Mouse (Mus musculus) forebrain, embryonic 15.5 days (tissue): ENCODE results near the gene Gm10135. TPM values are rescaled to one million over a fixed set of nuclear protein-coding genes. Genes with fewer than 3 reads are reported as not detected.
A peak's percentile ranks its signal among the peaks of the same experiment; 100 is the strongest.

Experiments used
- ATAC-seq: fragments of 200-750 bp; cut with Nextera tagmentation; replicated peaks from 2 replicates; pipeline ENCODE4 v1.8.0; 2017; ENCODE audit warnings: mild to moderate bottlenecking, moderate TSS enrichment, moderate library complexity
- H3K27ac ChIP-seq: fragments of 300-500 bp; sonication (generic); replicated peaks from 2 replicates; pipeline ENCODE4 v1.5.1; 2015; ENCODE audit warnings: mild to moderate bottlenecking, inconsistent platforms
- H3K27me3 ChIP-seq: fragments of 300-500 bp; sonication (generic); 2 replicates; pipeline ENCODE4 v1.6.1; 2015; ENCODE audit warnings: inconsistent platforms
- H3K36me3 ChIP-seq: fragments of 300-500 bp; sonication (generic); 2 replicates; pipeline ENCODE4 v1.6.1; 2015; ENCODE audit warnings: mild to moderate bottlenecking, inconsistent platforms
- H3K4me1 ChIP-seq: fragments of 300-500 bp; sonication (generic); 2 replicates; pipeline ENCODE4 v1.6.1; 2015; ENCODE audit warnings: inconsistent platforms
- H3K4me2 ChIP-seq: fragments of 300-500 bp; sonication (generic); replicated peaks from 2 replicates; pipeline ENCODE4 v1.6.1; 2015; ENCODE audit warnings: mild to moderate bottlenecking, inconsistent platforms
- H3K4me3 ChIP-seq: fragments of 300-500 bp; sonication (generic); 2 replicates; pipeline ENCODE4 v1.5.1; 2015; ENCODE audit warnings: mild to moderate bottlenecking, inconsistent platforms
- H3K9ac ChIP-seq: fragments of 300-500 bp; sonication (generic); replicated peaks from 2 replicates; pipeline ENCODE4 v1.6.1; 2015; ENCODE audit warnings: mild to moderate bottlenecking, inconsistent platforms
- H3K9me3 ChIP-seq: fragments of 300-500 bp; sonication (generic); 2 replicates; pipeline ENCODE4 v1.6.1; 2016; ENCODE audit warnings: inconsistent platforms
- WGBS: fragments of 180-500 bp; shearing (Covaris S2); methylation state at CpG from one replicate; pipeline ENCODE4 v1.1.7; 2015; ENCODE audit warnings: mixed read lengths; 5-methylcytosine and 5-hydroxymethylcytosine counted together
- polyA plus RNA-seq: library from polyadenylated mRNA; unstranded; fragments of >200 nt; fragmentation: Nextera tagmentation; extraction: Ambion mirVana; gene quantifications from 2 replicates; pipeline ENCODE4 v1.2.1, GENCODE M21; 2015

Gm10135 gene
- polyA plus RNA-seq, 1 experiment from 2014 or later = not detected

GRCm38 (mm10) chr5:72995379-72995778 is 20.9 kb upstream of the Gm10135 start:
- H3K4me2 ChIP-seq = no peak overlapping the region
- no peak overlapping the region for H3K4me3 ChIP-seq
- peaks cover 8% of the 10 kb centered on the region for H3K4me1 ChIP-seq
- 28% methylated on average over 10 of the region's 10 CpGs for WGBS
- no peak overlapping the region for H3K27ac ChIP-seq
- peak; percentile 48; the same call in 1 of the 2 replicates for ATAC-seq
- no peaks in the 10 kb centered on the region for H3K9me3 ChIP-seq
- H3K36me3 ChIP-seq = no peaks in the 10 kb centered on the region
- H3K9ac ChIP-seq = no peak overlapping the region
- no peaks in the 10 kb centered on the region for H3K27me3 ChIP-seq

DNA sequence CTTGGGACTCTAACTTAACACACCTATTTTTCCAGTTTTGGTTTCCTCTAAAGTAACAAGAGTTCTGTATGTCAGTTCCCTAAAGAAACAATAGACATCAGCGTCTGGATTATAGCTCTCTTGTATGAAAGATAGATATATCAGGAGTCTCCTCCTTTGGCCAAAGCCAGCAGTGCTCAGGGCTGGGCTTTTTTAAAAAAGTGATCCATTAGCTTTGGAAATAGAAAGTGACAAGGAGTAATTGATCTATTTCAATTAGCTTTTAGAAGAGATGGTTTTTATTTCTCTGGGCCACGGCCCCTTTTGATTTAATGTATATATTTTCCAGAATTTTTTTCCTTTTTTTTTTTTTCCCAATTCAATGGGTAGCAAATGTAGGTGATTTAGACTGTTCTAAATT is 20.4 kb upstream of the Gm10135 start:
- Histone ChIP-seq H3K9ac (no peak overlapping the region), H3K4me1 (peaks cover 10% of the 10 kb centered on the region), H3K27me3 (no peaks in the 10 kb centered on the region), H3K4me3 (no peak overlapping the region), H3K36me3 (no peaks in the 10 kb centered on the region), H3K27ac (no peak overlapping the region), H3K9me3 (no peaks in the 10 kb centered on the region), H3K4me2 (no peak overlapping the region)
- WGBS = 65% methylated on average over 2 of the region's 2 CpGs
- ATAC-seq = no peak

GRCm38 (mm10) chr5:72994424-72994823 is 19.9 kb upstream of the Gm10135 start:
- peaks cover 14% of the 10 kb centered on the region for H3K4me1 ChIP-seq

GRCm38 (mm10) chr5:72992474-72992873 is 18.0 kb upstream of the Gm10135 start:
- H3K4me3 ChIP-seq = no peak overlapping the region
- H3K4me2 ChIP-seq = no peak overlapping the region
- H3K27me3 ChIP-seq = no peaks in the 10 kb centered on the region
- no peaks in the 10 kb centered on the region for H3K9me3 ChIP-seq
- peaks cover 14% of the 10 kb centered on the region for H3K4me1 ChIP-seq
- no peak overlapping the region for H3K9ac ChIP-seq
- no peak for ATAC-seq
- H3K27ac ChIP-seq = no peak overlapping the region
- no peaks in the 10 kb centered on the region for H3K36me3 ChIP-seq
- WGBS = 79% methylated on average over 1 of the region's 1 CpGs

More at GRCm38 (mm10) chr5:72994424-72994823, 19.9 kb upstream of the Gm10135 start:
- ATAC-seq = no peak
- 29% methylated on average over 8 of the region's 8 CpGs for WGBS
- Histone ChIP-seq H3K27ac (no peak overlapping the region), H3K9ac (no peak overlapping the region), H3K9me3 (no peaks in the 10 kb centered on the region), H3K36me3 (no peaks in the 10 kb centered on the region), H3K27me3 (no peaks in the 10 kb centered on the region), H3K4me2 (no peak overlapping the region), H3K4me3 (no peak overlapping the region)

GRCm38 (mm10) chr5:72989756-72990155 is 15.3 kb upstream of the Gm10135 start:
- no peaks in the 10 kb centered on the region for H3K36me3 ChIP-seq
- no peak overlapping the region for H3K4me2 ChIP-seq
- H3K4me1 ChIP-seq = peaks cover 10% of the 10 kb centered on the region; the same call in 1 of the 2 replicates
- no peak for ATAC-seq
- no peak overlapping the region for H3K27ac ChIP-seq
- no peaks in the 10 kb centered on the region for H3K27me3 ChIP-seq
- no peak overlapping the region for H3K9ac ChIP-seq
- H3K4me3 ChIP-seq = no peak overlapping the region
- H3K9me3 ChIP-seq = no peaks in the 10 kb centered on the region
- WGBS = 23% methylated on average over 8 of the region's 8 CpGs

DNA sequence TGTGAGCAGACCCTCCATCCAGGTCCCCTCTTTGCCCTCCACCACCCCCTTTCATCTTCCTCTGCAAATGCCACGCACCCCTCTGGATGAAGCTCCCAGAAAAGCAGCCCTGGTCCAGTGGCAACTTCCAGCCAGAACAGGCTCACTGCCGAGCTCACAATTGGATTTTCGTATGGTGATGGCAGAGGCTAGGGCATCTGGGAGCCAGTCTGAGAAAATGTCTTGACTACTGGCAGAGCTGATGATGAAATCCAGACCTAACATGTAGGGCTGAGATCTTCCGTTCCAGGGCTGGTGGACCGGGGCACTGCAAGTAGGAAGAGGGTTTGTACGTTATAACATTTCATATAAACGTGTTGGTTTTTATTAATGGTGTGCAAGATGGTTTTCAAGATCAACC is 13.3 kb upstream of the Gm10135 start:
- no peak overlapping the region for H3K9ac ChIP-seq
- H3K27me3 ChIP-seq = no peaks in the 10 kb centered on the region
- WGBS = 94% methylated on average over 7 of the region's 7 CpGs
- no peak for ATAC-seq
- H3K36me3 ChIP-seq = no peaks in the 10 kb centered on the region
- no peak overlapping the region for H3K4me3 ChIP-seq
- no peak overlapping the region for H3K4me2 ChIP-seq
- H3K4me1 ChIP-seq = 0 out of 2 replicates have a peak, but pooled peaks cover 6% of the 10 kb centered on the region
- H3K27ac ChIP-seq = no peak overlapping the region
- H3K9me3 ChIP-seq = no peaks in the 10 kb centered on the region

DNA sequence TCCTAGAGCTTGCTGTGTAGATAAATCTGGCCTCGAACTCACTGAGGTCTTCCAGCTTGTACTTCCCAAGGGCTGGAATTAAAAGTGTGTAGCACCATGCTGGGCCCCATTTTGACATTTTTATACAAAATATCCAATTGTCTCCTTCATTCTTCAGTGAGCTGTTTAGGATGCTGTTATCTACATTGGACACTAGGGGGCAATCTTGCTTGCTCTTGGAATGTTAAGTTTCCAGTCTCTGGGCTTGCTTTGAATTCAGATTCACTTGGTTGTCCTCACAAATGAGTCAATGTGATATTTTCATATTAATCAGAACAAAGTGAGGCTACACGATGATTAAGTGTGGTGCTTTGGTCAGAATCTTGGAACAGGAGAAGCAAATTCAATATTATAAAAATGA is 9.6 kb upstream of the Gm10135 start:
- ATAC-seq = no peak; the same call in 1 of the 2 replicates
- no peak overlapping the region for H3K27ac ChIP-seq
- 5% methylated on average over 2 of the region's 2 CpGs for WGBS

GRCm38 (mm10) chr5:72976539-72976938 is 2.0 kb upstream of the Gm10135 start:
- no peaks in the 10 kb centered on the region for H3K27me3 ChIP-seq
- no peak overlapping the region for H3K9ac ChIP-seq
- no peak for ATAC-seq
- H3K27ac ChIP-seq = no peak overlapping the region
- no peaks in the 10 kb centered on the region for H3K9me3 ChIP-seq
- peaks cover 32% of the 10 kb centered on the region for H3K36me3 ChIP-seq
- H3K4me2 ChIP-seq = no peak overlapping the region
- H3K4me3 ChIP-seq = no peak overlapping the region
- H3K4me1 ChIP-seq = no peaks in the 10 kb centered on the region
- WGBS = 79% methylated on average over 4 of the region's 4 CpGs

More for the DNA sequence above, 9.6 kb upstream of the Gm10135 start:
- H3K4me3 ChIP-seq = no peak overlapping the region
- H3K36me3 ChIP-seq = peaks cover 9% of the 10 kb centered on the region; the same call in 1 of the 2 replicates
- no peaks in the 10 kb centered on the region for H3K4me1 ChIP-seq
- H3K27me3 ChIP-seq = no peaks in the 10 kb centered on the region
- H3K9ac ChIP-seq = no peak overlapping the region
- no peak overlapping the region for H3K4me2 ChIP-seq
- no peaks in the 10 kb centered on the region for H3K9me3 ChIP-seq

DNA sequence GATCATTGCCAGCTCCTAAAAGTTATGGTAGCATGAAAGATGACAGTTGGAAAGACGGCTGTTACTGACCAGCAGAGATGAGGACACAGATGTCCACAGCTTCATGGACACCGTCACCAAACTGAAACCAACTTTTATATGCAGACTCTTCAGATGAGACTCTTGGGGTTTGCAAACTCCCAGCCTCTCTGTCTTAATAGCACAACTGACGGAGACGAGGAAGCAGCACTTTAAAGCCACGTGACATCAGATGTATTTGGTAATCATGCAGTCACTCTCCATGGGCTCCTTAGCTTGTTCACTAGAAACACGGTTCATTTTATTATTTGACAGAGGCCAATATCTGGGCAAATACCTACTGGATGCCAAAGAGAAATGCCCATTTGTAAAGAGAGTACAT is 1.5 kb upstream of the Gm10135 start:
- Histone ChIP-seq H3K36me3 (peaks cover 32% of the 10 kb centered on the region), H3K9me3 (no peaks in the 10 kb centered on the region), H3K4me3 (no peak overlapping the region), H3K27me3 (no peaks in the 10 kb centered on the region), H3K27ac (no peak overlapping the region), H3K4me2 (no peak overlapping the region), H3K4me1 (no peaks in the 10 kb centered on the region), H3K9ac (no peak overlapping the region)
- 93% methylated on average over 6 of the region's 6 CpGs for WGBS
- no peak for ATAC-seq

- Histone ChIP-seq H3K36me3 (peaks cover 27% of the 10 kb centered on the region), H3K27ac (no peak overlapping the region)
These were observed 1.6 kb downstream of the Gm10135 start for GRCm38 (mm10) chr5:72972934-72973333.

DNA sequence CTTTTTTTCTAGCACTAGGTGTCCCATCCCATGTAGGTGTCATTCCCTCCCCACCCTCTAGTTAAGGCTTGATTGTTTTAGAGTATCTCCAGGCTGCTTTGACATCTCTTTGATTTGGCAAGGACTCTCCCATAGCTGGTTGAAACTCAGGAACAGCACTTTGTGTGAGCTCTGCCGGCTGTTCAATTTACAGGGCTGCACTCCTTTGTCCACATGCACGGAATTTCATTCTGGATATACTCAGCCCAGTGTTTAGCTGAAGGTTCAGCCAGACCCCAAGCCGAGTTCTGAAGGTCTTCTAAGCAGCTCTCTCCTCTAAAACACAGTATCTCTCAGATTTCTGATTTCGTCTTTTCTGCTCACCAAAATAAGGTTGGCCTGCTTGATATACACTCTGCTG is 2.1 kb downstream of the Gm10135 start:
- H3K9ac ChIP-seq = no peak overlapping the region
- no peak overlapping the region for H3K4me2 ChIP-seq
- H3K4me1 ChIP-seq = no peaks in the 10 kb centered on the region
- H3K36me3 ChIP-seq = peaks cover 27% of the 10 kb centered on the region
- 53% methylated on average over 4 of the region's 4 CpGs for WGBS
- ATAC-seq = no peak
- no peaks in the 10 kb centered on the region for H3K27me3 ChIP-seq
- H3K4me3 ChIP-seq = no peak overlapping the region
- H3K9me3 ChIP-seq = no peaks in the 10 kb centered on the region
- H3K27ac ChIP-seq = no peak overlapping the region

More at GRCm38 (mm10) chr5:72972934-72973333, 1.6 kb downstream of the Gm10135 start:
- 42% methylated on average over 5 of the region's 5 CpGs for WGBS
- Histone ChIP-seq H3K4me3 (no peak overlapping the region), H3K9ac (no peak overlapping the region), H3K27me3 (no peaks in the 10 kb centered on the region), H3K4me2 (no peak overlapping the region), H3K4me1 (no peaks in the 10 kb centered on the region), H3K9me3 (no peaks in the 10 kb centered on the region)
- ATAC-seq = no peak

DNA sequence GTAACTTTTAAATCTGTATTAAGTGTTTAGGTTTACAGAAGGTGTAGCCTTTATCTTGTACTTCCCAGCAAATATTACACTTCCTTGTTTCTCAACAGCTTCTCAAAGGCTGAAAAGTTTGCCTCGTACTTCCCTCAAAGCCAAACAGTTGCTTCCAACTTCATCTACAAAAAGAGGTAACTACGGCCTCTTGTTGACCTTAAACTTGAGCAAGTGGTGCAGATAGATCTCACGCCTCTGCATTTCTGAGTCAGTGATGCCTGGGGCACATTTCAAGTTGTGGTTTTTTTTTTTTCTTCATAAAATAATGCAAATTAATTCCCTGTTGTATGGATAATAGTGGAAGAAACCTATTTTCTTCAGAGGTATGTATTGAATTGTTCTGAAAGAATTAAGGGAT is 8.8 kb downstream of the Gm10135 start:
- H3K4me3 ChIP-seq = no peak overlapping the region
- no peaks in the 10 kb centered on the region for H3K9me3 ChIP-seq
- H3K9ac ChIP-seq = no peak overlapping the region
- H3K27ac ChIP-seq = no peak overlapping the region
- H3K4me2 ChIP-seq = no peak overlapping the region
- H3K27me3 ChIP-seq = no peaks in the 10 kb centered on the region
- 90% methylated on average over 3 of the region's 3 CpGs for WGBS
- peaks cover 5% of the 10 kb centered on the region; the same call in 1 of the 2 replicates for H3K36me3 ChIP-seq
- no peaks in the 10 kb centered on the region for H3K4me1 ChIP-seq
- no peak for ATAC-seq

GRCm38 (mm10) chr5:72960096-72960495 is 14.4 kb downstream of the Gm10135 start:
- no peaks in the 10 kb centered on the region for H3K27me3 ChIP-seq
- H3K27ac ChIP-seq = no peak overlapping the region
- ATAC-seq = no peak
- H3K4me3 ChIP-seq = no peak overlapping the region
- WGBS = 83% methylated on average over 6 of the region's 6 CpGs
- H3K4me2 ChIP-seq = no peak overlapping the region
- H3K9me3 ChIP-seq = no peaks in the 10 kb centered on the region
- H3K4me1 ChIP-seq = no peaks in the 10 kb centered on the region
- no peak overlapping the region for H3K9ac ChIP-seq
- H3K36me3 ChIP-seq = peaks cover 18% of the 10 kb centered on the region
